Mouse (Mus musculus): Measurements from ENCODE around the gene Olfr639.

DNA sequence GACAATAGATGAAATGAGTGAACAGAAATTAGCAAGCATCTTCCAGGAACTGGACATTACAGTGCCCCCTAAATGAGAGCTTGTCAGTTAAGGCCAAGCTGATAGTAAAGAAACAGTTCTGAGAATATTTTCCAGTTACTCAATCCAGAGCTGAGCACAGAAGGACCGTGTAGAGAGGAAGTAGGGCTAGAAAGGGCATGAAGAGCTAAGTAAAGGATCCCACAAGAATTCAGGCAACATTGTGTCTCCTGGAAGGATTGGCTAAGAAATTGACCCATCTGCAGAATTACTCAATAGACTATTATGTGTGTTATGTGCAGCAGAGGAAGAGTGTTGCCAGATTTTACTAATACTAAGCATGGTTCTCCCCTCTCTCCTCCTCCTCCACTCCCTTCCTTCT, 45.3 kb downstream of the Olfr639 start:
- TF ChIP-seq CTCF (IDR thresholded peaks at IDR 0.05; ENCODE audit: low read depth) (no peak), EP300 (IDR thresholded peaks at IDR 0.05; ENCODE audit: low read depth) (no peak)

Measured in liver, postnatal 0 days (tissue).